In the genomic region with DNA sequence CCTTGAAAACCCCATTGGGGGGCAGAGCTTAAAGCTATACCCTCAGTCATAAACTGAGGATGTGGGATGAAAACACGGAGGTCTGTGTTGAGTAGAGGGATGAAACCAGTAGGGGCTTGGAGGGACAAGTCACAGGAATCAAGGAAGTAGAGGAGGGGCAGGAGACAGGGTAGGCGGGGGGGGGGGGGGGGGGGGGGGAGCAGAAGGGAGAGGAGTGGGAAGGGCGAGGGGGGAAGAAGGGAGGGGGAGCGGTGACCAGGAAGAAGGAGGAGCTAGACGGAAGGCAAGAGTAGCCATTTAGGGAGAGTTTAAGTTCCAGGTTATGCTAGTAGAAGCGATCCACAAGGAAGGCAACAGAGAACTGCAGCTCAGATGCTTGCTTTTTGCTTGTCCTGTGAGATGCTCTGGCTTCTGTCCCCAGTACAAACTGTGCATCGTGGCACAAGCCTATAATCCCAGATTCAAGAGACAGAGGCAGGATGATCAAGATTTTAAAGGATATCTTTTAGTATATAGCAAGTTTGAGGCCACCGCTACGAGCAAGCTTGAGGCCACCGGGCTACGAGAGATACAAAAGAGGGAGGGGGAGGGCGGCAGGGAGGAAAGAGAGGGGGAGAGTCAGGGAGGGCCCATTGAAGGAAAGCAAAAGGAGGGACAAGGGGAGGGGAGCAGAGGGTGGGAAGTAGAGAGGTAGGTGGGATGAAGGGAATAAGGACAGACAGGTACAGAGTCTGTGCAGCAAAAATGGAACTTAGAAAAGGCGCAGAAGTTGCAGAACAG, we compare ENCODE assay signal across 14 mouse cellular contexts. TPM values are rescaled to one million over a fixed set of nuclear protein-coding genes. Genes with fewer than 3 reads are reported as not detected.
A peak's percentile ranks its signal among the peaks of the same experiment; 100 is the strongest.
DNase-seq lines count a peak whose midpoint lies in the region; ATAC-seq lines count a peak whose summit lies in the region.
"Had no signal": no experiment of that assay in that cellular context is flagged by ENCODE, and none has a peak within 500 bp of the region (broad histone marks: within the 10 kb centered on the region; RNA-seq: fewer than 3 reads in every experiment).

No protein-coding gene starts in this region.

- peak overlapping the region; percentile 52; the same call in 1 of the 2 replicates for H3K27ac ChIP-seq in heart, embryonic 10.5 days
- no peak overlapping the region for H3K27ac ChIP-seq in limb, embryonic 13.5 days
- no peak overlapping the region for H3K27ac ChIP-seq in limb, embryonic 10.5 days
- no peak overlapping the region for H3K27ac ChIP-seq in liver, embryonic 13.5 days
- H3K27ac ChIP-seq: layer of hippocampus, adult 2 months had no signal

- no peak overlapping the region for H3K9ac ChIP-seq in limb, embryonic 13.5 days
- H3K9ac ChIP-seq in liver, embryonic 13.5 days: no peak overlapping the region

- peaks cover 7% of the 10 kb centered on the region; the same call in 1 of the 2 replicates for H3K4me1 ChIP-seq in heart, embryonic 10.5 days
- no peaks in the 10 kb centered on the region for H3K4me1 ChIP-seq in limb, embryonic 13.5 days
- H3K4me1 ChIP-seq in limb, embryonic 10.5 days: peaks cover 7% of the 10 kb centered on the region; the same call in 1 of the 2 replicates
- H3K4me1 ChIP-seq in liver, embryonic 13.5 days (replicated peaks): no peaks in the 10 kb centered on the region

- H3K4me3 ChIP-seq in heart, embryonic 10.5 days: peak overlapping the region; percentile 13; the same call in 1 of the 2 replicates
- H3K4me3 ChIP-seq in limb, embryonic 13.5 days: no peak overlapping the region
- H3K4me3 ChIP-seq in limb, embryonic 10.5 days: no peak overlapping the region
- no peak overlapping the region for H3K4me3 ChIP-seq in liver, embryonic 13.5 days (replicated peaks)
- H3K4me3 ChIP-seq: layer of hippocampus, adult 2 months; megakaryocyte, embryonic 14.5 days had no signal

- H3K36me3 ChIP-seq in heart, embryonic 10.5 days: no peaks in the 10 kb centered on the region
- no peaks in the 10 kb centered on the region for H3K36me3 ChIP-seq in limb, embryonic 13.5 days
- no peaks in the 10 kb centered on the region for H3K36me3 ChIP-seq in limb, embryonic 10.5 days
- H3K36me3 ChIP-seq in liver, embryonic 13.5 days: no peaks in the 10 kb centered on the region

- 36% methylated on average over 12 of the region's 13 CpGs for WGBS in heart, embryonic 10.5 days
- WGBS in limb, embryonic 13.5 days: 62% methylated on average over 11 of the region's 13 CpGs
- WGBS in limb, embryonic 10.5 days: 47% methylated on average over 12 of the region's 13 CpGs
- 27% methylated on average over 11 of the region's 13 CpGs for WGBS in liver, embryonic 13.5 days (ENCODE audit: insufficient replicate concordance)

- H3K4me2 ChIP-seq in limb, embryonic 13.5 days (replicated peaks): 0 out of 2 replicates have a peak overlapping the region, but pooled peaks have one; percentile 21
- 0 out of 2 replicates have a peak overlapping the region, but pooled peaks have one; percentile 17 for H3K4me2 ChIP-seq in liver, embryonic 13.5 days

- peak; percentile 58 for DNase-seq in heart, embryonic 10.5 days (ENCODE audit: low spot score)
- no peak for DNase-seq in heart, adult 9 months (ENCODE audit: low spot score in 2 of 2)
- DNase-seq in limb, embryonic 10.5 days (ENCODE audit: low spot score): no peak
- peak; percentile 51 for DNase-seq in ES-CJ7 (ENCODE audit: low read depth, low spot score)
- DNase-seq in liver, embryonic 13.5 days: no peak
- DNase-seq in Muller cell, postnatal 12 days (ENCODE audit: inconsistent ontology term): no peak
- no peak for DNase-seq in testis, postnatal 10 days (ENCODE audit: low spot score)
- DNase-seq: cerebellum, adult 11-12 months; right cerebral cortex, adult 18-20 months had no signal

- no peak for ATAC-seq in limb, embryonic 13.5 days (ENCODE audit: low FRiP score, low read depth)
- ATAC-seq in liver, embryonic 13.5 days (ENCODE audit: low read depth): no peak
- ATAC-seq: intestine, postnatal 0 days; Patski had no signal

- H3K27me3 ChIP-seq in heart, embryonic 10.5 days (ENCODE audit: insufficient read depth, poor library complexity, severe bottlenecking): no peaks in the 10 kb centered on the region
- no peaks in the 10 kb centered on the region; the same call in 1 of the 2 replicates for H3K27me3 ChIP-seq in limb, embryonic 13.5 days
- H3K27me3 ChIP-seq in limb, embryonic 10.5 days (ENCODE audit: low read depth, poor library complexity, severe bottlenecking): no peaks in the 10 kb centered on the region
- H3K27me3 ChIP-seq in liver, embryonic 13.5 days: no peaks in the 10 kb centered on the region
- H3K27me3 ChIP-seq: megakaryocyte, embryonic 14.5 days; Patski had no signal

- no peaks in the 10 kb centered on the region for H3K9me3 ChIP-seq in heart, embryonic 10.5 days
- no peaks in the 10 kb centered on the region for H3K9me3 ChIP-seq in limb, embryonic 13.5 days
- no peaks in the 10 kb centered on the region for H3K9me3 ChIP-seq in limb, embryonic 10.5 days (replicated peaks)
- no peaks in the 10 kb centered on the region for H3K9me3 ChIP-seq in liver, embryonic 13.5 days (replicated peaks)

RNA-seq across cellular contexts. Expression of gene Jade1, which starts 58.4 kb away (rescaled TPM):
- 13.1 and 17.8 TPM in 2 replicates for polyA plus RNA-seq in heart, embryonic 10.5 days (2016; fragmentation: Nextera tagmentation; extraction: Ambion mirVana)
- polyA plus RNA-seq in limb, embryonic 13.5 days (2015; fragmentation: Nextera tagmentation; extraction: Ambion mirVana): 11.4 and 11.9 TPM in 2 replicates
- 16.4 and 17.6 TPM in 2 replicates for polyA plus RNA-seq in limb, embryonic 10.5 days (2016; fragmentation: Nextera tagmentation; extraction: Ambion mirVana)
- polyA plus RNA-seq in liver, embryonic 13.5 days (2015; fragmentation: Nextera tagmentation; extraction: Ambion mirVana): 11.3 and 12.7 TPM in 2 replicates

Comparison
In these comparisons a context has a peak if more than half of its experiments do, and no peak if none do; other contexts are left out.
1. DNase-seq: peak in heart, embryonic 10.5 days (single experiment) and ES-CJ7 (single experiment); none in heart, adult 9 months (0 of 2), limb, embryonic 10.5 days (single experiment), liver, embryonic 13.5 days (single experiment), Muller cell, postnatal 12 days (single experiment) and testis, postnatal 10 days (single experiment).